Mouse (Mus musculus) liver, adult 2 months (tissue): ENCODE data around the gene Bbs9. TPM values are rescaled to one million over a fixed set of nuclear protein-coding genes. Genes with fewer than 3 reads are reported as not detected.
"Not testable (repeated sequence)": the region's sequence is repeated elsewhere in the genome, so short reads cannot be mapped to it uniquely, and the experiment has no call there.

Experiments used
- DNase-seq: peaks from one replicate; pipeline ENCODE4 v3.0.0-alpha.2; 2011; ENCODE audit warnings: low read depth, low spot score; ENCODE audit errors: extremely low read depth
- H3K27ac ChIP-seq: fragments of 200-500 bp; replicated peaks from 2 replicates; pipeline ENCODE4 v1.5.1; 2012; ENCODE audit warnings: low read depth, mild to moderate bottlenecking, control low read depth, inconsistent platforms, low read length; ENCODE audit not compliant: insufficient read depth
- H3K27me3 ChIP-seq: fragments of 200-500 bp; 2 replicates; pipeline ENCODE4 v1.6.1; 2012; ENCODE audit warnings: mild to moderate bottlenecking, moderate library complexity, low read length, inconsistent platforms; ENCODE audit not compliant: control insufficient read depth, insufficient read depth
- H3K36me3 ChIP-seq: fragments of 200-500 bp; 2 replicates; pipeline ENCODE4 v1.6.1; 2012; ENCODE audit warnings: low read length, inconsistent platforms; ENCODE audit not compliant: control insufficient read depth, insufficient read depth
- H3K4me1 ChIP-seq: fragments of 200-500 bp; 2 replicates; pipeline ENCODE4 v1.6.1; 2011; ENCODE audit warnings: low read length; ENCODE audit not compliant: control insufficient read depth, insufficient read depth
- H3K4me3 ChIP-seq: fragments of 200-500 bp; 2 replicates; pipeline ENCODE4 v1.5.1; 2011; ENCODE audit warnings: low read depth, mild to moderate bottlenecking, control low read depth, low read length, moderate library complexity; ENCODE audit not compliant: insufficient read depth
- H3K79me2 ChIP-seq: fragments of 200-500 bp; 2 replicates; pipeline ENCODE4 v1.6.1; 2012; ENCODE audit warnings: inconsistent platforms, mild to moderate bottlenecking, low read length, moderate library complexity; ENCODE audit not compliant: control insufficient read depth, insufficient read depth
- H3K9ac ChIP-seq: fragments of 200-500 bp; 2 replicates; pipeline ENCODE4 v1.6.1; 2012; ENCODE audit warnings: low read depth, mild to moderate bottlenecking, control low read depth, inconsistent platforms, low read length
- CTCF ChIP-seq: fragments of 200-500 bp; IDR thresholded peaks from 2 replicates; pipeline ENCODE4 v1.5.1; 2011; ENCODE audit warnings: low read depth, low read length, control low read depth
- POLR2A ChIP-seq: fragments of 200-500 bp; IDR thresholded peaks from 2 replicates; pipeline ENCODE4 v1.6.1; 2011; ENCODE audit warnings: low read length, control low read depth; ENCODE audit not compliant: insufficient read depth; ENCODE audit errors: extremely low read depth
- WGBS: fragments of 180-500 bp; shearing (Covaris S2); methylation state at CpG from one replicate; pipeline ENCODE4 v1.1.7; 2018; 5-methylcytosine and 5-hydroxymethylcytosine counted together
- polyA plus RNA-seq: library from polyadenylated mRNA; depleted of rRNA; stranded (reverse); fragments of >200 nt; gene quantifications from 2 replicates; pipeline ENCODE4 v1.2.3, GENCODE M21; 2012
- total RNA-seq: library from RNA; depleted of rRNA; stranded (reverse); fragments of >200 nt; gene quantifications from 2 replicates; pipeline ENCODE4 v1.2.3, GENCODE M21; 2014

The Bbs9 gene
- total and polyA plus RNA-seq, 2 experiments = 3.3 to 8.0 TPM

- peak; percentile 81 for DNase-seq
- Histone ChIP-seq H3K9ac (no peak overlapping the region), H3K27me3 (no peaks in the 10 kb centered on the region), H3K79me2 (no peaks in the 10 kb centered on the region), H3K36me3 (no peaks in the 10 kb centered on the region), H3K27ac (no peak overlapping the region), H3K4me1 (no peaks in the 10 kb centered on the region), H3K4me3 (no peak overlapping the region)
- TF ChIP-seq POLR2A (no peak), CTCF (peak; percentile 88)
- 39% methylated on average over 19 of the region's 19 CpGs for WGBS
Observed at GRCm38 (mm10) chr9:22708970-22709726, 233.6 kb downstream of the Bbs9 start.

GRCm38 (mm10) chr9:22710032-22710431 lies 234.5 kb downstream of the Bbs9 start:
- 90% methylated on average over 7 of the region's 7 CpGs for WGBS
- Histone ChIP-seq H3K79me2 (no peaks in the 10 kb centered on the region), H3K4me1 (no peaks in the 10 kb centered on the region), H3K9ac (no peak overlapping the region), H3K27ac (no peak overlapping the region), H3K27me3 (no peaks in the 10 kb centered on the region), H3K4me3 (no peak overlapping the region), H3K36me3 (no peaks in the 10 kb centered on the region)
- DNase-seq = peak; percentile 6
- no peak for TF ChIP-seq CTCF
- no peak for TF ChIP-seq POLR2A

GRCm38 (mm10) chr9:22711339-22711738 lies 235.8 kb downstream of the Bbs9 start:
- TF ChIP-seq POLR2A (no peak), CTCF (no peak)
- Histone ChIP-seq H3K36me3 (no peaks in the 10 kb centered on the region), H3K4me1 (no peaks in the 10 kb centered on the region), H3K79me2 (no peaks in the 10 kb centered on the region), H3K9ac (no peak overlapping the region), H3K27me3 (no peaks in the 10 kb centered on the region), H3K4me3 (no peak overlapping the region), H3K27ac (no peak overlapping the region)
- WGBS = 96% methylated on average over 2 of the region's 2 CpGs
- DNase-seq = no peak

GRCm38 (mm10) chr9:22712743-22713142 lies 237.2 kb downstream of the Bbs9 start:
- H3K27me3 ChIP-seq = no peaks in the 10 kb centered on the region
- no peak overlapping the region for H3K9ac ChIP-seq
- TF ChIP-seq CTCF (no peak), POLR2A (no peak)
- H3K4me1 ChIP-seq = no peaks in the 10 kb centered on the region
- no peaks in the 10 kb centered on the region for H3K79me2 ChIP-seq
- H3K36me3 ChIP-seq = no peaks in the 10 kb centered on the region
- no peak for DNase-seq
- 68% methylated on average over 3 of the region's 3 CpGs for WGBS
- H3K27ac ChIP-seq = no peak overlapping the region
- no peak overlapping the region for H3K4me3 ChIP-seq

GRCm38 (mm10) chr9:22713286-22713685 lies 237.8 kb downstream of the Bbs9 start:
- not testable (repeated sequence) for H3K27ac ChIP-seq, H3K4me1 ChIP-seq, H3K4me3 ChIP-seq, H3K27me3 ChIP-seq, H3K36me3 ChIP-seq, H3K79me2 ChIP-seq, H3K9ac ChIP-seq
- peak; percentile 40 for TF ChIP-seq CTCF
- 59% methylated on average over 4 of the region's 4 CpGs for WGBS
- DNase-seq = peak; percentile 19

- no peaks in the 10 kb centered on the region for H3K36me3 ChIP-seq
- no peak overlapping the region for H3K4me3 ChIP-seq
- H3K9ac ChIP-seq = no peak overlapping the region
- no peak for DNase-seq
- H3K4me1 ChIP-seq = no peaks in the 10 kb centered on the region
- 84% methylated on average over 4 of the region's 4 CpGs for WGBS
- H3K79me2 ChIP-seq = no peaks in the 10 kb centered on the region
- TF ChIP-seq CTCF (no peak), POLR2A (no peak)
- no peaks in the 10 kb centered on the region for H3K27me3 ChIP-seq
- H3K27ac ChIP-seq = no peak overlapping the region
Observed at GRCm38 (mm10) chr9:22717583-22717982, 242.1 kb downstream of the Bbs9 start.
